10 mouse cellular contexts compared by ENCODE assay signal in the genomic region with DNA sequence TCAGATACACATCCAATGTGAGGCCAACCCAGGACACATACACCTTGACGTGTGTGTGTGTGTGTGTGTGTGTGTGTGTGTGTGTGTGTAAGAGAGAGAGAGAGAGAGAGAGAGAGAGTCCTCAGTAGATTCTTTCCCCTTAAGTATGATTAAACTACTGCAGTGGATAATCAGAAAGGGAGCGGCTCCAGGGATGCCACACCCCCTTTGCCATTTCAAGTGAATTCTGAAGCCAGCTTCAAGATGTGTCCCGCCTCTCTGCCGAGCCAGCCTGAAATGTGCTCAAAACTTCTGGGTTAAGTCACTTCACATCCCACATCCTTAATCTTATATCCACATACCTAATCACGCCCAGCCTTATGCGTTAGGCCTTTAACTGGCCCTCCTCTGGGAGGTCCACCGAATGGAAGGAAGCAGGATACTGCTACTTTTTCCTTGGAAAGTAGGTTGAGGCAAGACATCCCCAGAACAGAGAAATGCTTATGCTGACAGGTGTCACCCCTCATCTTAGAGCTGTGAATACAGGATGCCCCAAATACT. TPM values are rescaled to one million over a fixed set of nuclear protein-coding genes. Genes with fewer than 3 reads are reported as not detected.
A peak's percentile ranks its signal among the peaks of the same experiment; 100 is the strongest.
DNase-seq lines count a peak whose midpoint lies in the region; ATAC-seq and TF ChIP-seq lines count a peak whose summit lies in the region.
"Had no signal": no experiment of that assay in that cellular context is flagged by ENCODE, and none has a peak within 500 bp of the region (broad histone marks: within the 10 kb centered on the region; RNA-seq: fewer than 3 reads in every experiment).

No protein-coding gene starts in this region.

- no peaks in the 10 kb centered on the region for H3K9me3 ChIP-seq in forebrain, embryonic 13.5 days (replicated peaks)
- no peaks in the 10 kb centered on the region for H3K9me3 ChIP-seq in forebrain, embryonic 10.5 days
- H3K9me3 ChIP-seq in lung, embryonic 16.5 days (ENCODE audit: control insufficient read depth, low read length): no peaks in the 10 kb centered on the region
- H3K9me3 ChIP-seq in limb, embryonic 10.5 days (replicated peaks): no peaks in the 10 kb centered on the region
- no peaks in the 10 kb centered on the region for H3K9me3 ChIP-seq in stomach, embryonic 15.5 days

- H3K27ac ChIP-seq in forebrain, embryonic 13.5 days: no peak overlapping the region
- no peak overlapping the region for H3K27ac ChIP-seq in forebrain, embryonic 10.5 days
- no peak overlapping the region for H3K27ac ChIP-seq in lung, embryonic 16.5 days (ENCODE audit: low read length)
- no peak overlapping the region for H3K27ac ChIP-seq in limb, embryonic 10.5 days
- no peak overlapping the region for H3K27ac ChIP-seq in stomach, embryonic 15.5 days

- H3K4me3 ChIP-seq in forebrain, embryonic 13.5 days: peak overlapping the region; percentile 53; the same call in 1 of the 2 replicates
- no peak overlapping the region for H3K4me3 ChIP-seq in forebrain, embryonic 10.5 days
- no peak overlapping the region for H3K4me3 ChIP-seq in lung, embryonic 16.5 days (ENCODE audit: low read length)
- H3K4me3 ChIP-seq in lung, adult 2 months (replicated peaks; ENCODE audit: extremely low read depth, low read depth, low read length): no peak overlapping the region
- H3K4me3 ChIP-seq in limb, embryonic 10.5 days: no peak overlapping the region
- H3K4me3 ChIP-seq in stomach, embryonic 15.5 days (replicated peaks): no peak overlapping the region

- no peak for TF ChIP-seq POLR2A in lung, adult 2 months (IDR thresholded peaks at IDR 0.05; ENCODE audit: borderline replicate concordance, extremely low read depth, low read depth, low read length)

- H3K4me2 ChIP-seq in forebrain, embryonic 13.5 days: no peak overlapping the region
- peak overlapping the region; percentile 60; the same call in 1 of the 2 replicates for H3K4me2 ChIP-seq in lung, embryonic 16.5 days (ENCODE audit: low read depth, low read length)
- peak overlapping the region; percentile 76 for H3K4me2 ChIP-seq in stomach, embryonic 15.5 days

- ATAC-seq in forebrain, embryonic 13.5 days: no peak
- no peak for ATAC-seq in lung, embryonic 16.5 days (ENCODE audit: low read depth)
- no peak for ATAC-seq in stomach, embryonic 15.5 days (ENCODE audit: insufficient read depth, low FRiP score, low read depth)
- ATAC-seq in CD4-positive, CD25-positive, alpha-beta regulatory T cell, adult 4 months: no peak

- no peak for DNase-seq in forebrain, embryonic 10.5 days (ENCODE audit: extremely low spot score, low spot score)
- DNase-seq in lung, adult 2 months: no peak
- DNase-seq in limb, embryonic 10.5 days (ENCODE audit: low spot score): peak; percentile 19
- no peak for DNase-seq in cerebellum, adult 9-10 months

- WGBS in forebrain, embryonic 13.5 days: 71% methylated on average over 7 of the region's 7 CpGs
- WGBS in forebrain, embryonic 10.5 days: 62% methylated on average over 7 of the region's 7 CpGs
- 54% methylated on average over 7 of the region's 7 CpGs for WGBS in lung, embryonic 16.5 days
- 51% methylated on average over 7 of the region's 7 CpGs for WGBS in lung, adult 2 months
- WGBS in limb, embryonic 10.5 days: 65% methylated on average over 7 of the region's 7 CpGs
- WGBS in stomach, embryonic 15.5 days: 59% methylated on average over 7 of the region's 7 CpGs

- no peak for TF ChIP-seq CTCF in lung, adult 2 months (IDR thresholded peaks at IDR 0.05; ENCODE audit: insufficient read depth, low read length)

- no peaks in the 10 kb centered on the region for H3K36me3 ChIP-seq in forebrain, embryonic 13.5 days (ENCODE audit: poor library complexity, severe bottlenecking)
- H3K36me3 ChIP-seq in forebrain, embryonic 10.5 days (replicated peaks): peaks cover 8% of the 10 kb centered on the region
- no peaks in the 10 kb centered on the region for H3K36me3 ChIP-seq in lung, embryonic 16.5 days (ENCODE audit: control insufficient read depth, insufficient read depth, low read length)
- peaks cover 7% of the 10 kb centered on the region for H3K36me3 ChIP-seq in limb, embryonic 10.5 days
- peaks cover 8% of the 10 kb centered on the region; the same call in 1 of the 2 replicates for H3K36me3 ChIP-seq in stomach, embryonic 15.5 days

- H3K4me1 ChIP-seq in forebrain, embryonic 13.5 days: peaks cover 31% of the 10 kb centered on the region
- H3K4me1 ChIP-seq in forebrain, embryonic 10.5 days: peaks cover 40% of the 10 kb centered on the region
- H3K4me1 ChIP-seq in lung, embryonic 16.5 days (replicated peaks; ENCODE audit: control insufficient read depth, insufficient read depth, low read length): peaks cover 20% of the 10 kb centered on the region
- peaks cover 11% of the 10 kb centered on the region for H3K4me1 ChIP-seq in lung, adult 2 months (ENCODE audit: control insufficient read depth, insufficient read depth, low read length)
- H3K4me1 ChIP-seq in limb, embryonic 10.5 days: peaks cover 31% of the 10 kb centered on the region
- peaks cover 9% of the 10 kb centered on the region for H3K4me1 ChIP-seq in stomach, embryonic 15.5 days

- H3K27me3 ChIP-seq in forebrain, embryonic 13.5 days: 0 out of 2 replicates have a peak, but pooled peaks cover 4% of the 10 kb centered on the region
- peaks cover 12% of the 10 kb centered on the region for H3K27me3 ChIP-seq in forebrain, embryonic 10.5 days (ENCODE audit: poor library complexity, severe bottlenecking)
- H3K27me3 ChIP-seq in lung, embryonic 16.5 days (ENCODE audit: control insufficient read depth, insufficient read depth, low read depth, low read length): no peaks in the 10 kb centered on the region
- H3K27me3 ChIP-seq in limb, embryonic 10.5 days (ENCODE audit: low read depth, poor library complexity, severe bottlenecking): no peaks in the 10 kb centered on the region
- H3K27me3 ChIP-seq in stomach, embryonic 15.5 days (replicated peaks): no peaks in the 10 kb centered on the region

- no peak overlapping the region for H3K9ac ChIP-seq in forebrain, embryonic 13.5 days
- no peak overlapping the region for H3K9ac ChIP-seq in lung, embryonic 16.5 days (ENCODE audit: low read length)
- no peak overlapping the region for H3K9ac ChIP-seq in stomach, embryonic 15.5 days

RNA-seq across cellular contexts. Expression of gene Abhd4, which starts 4.2 kb away (rescaled TPM):
- 46.1 and 51.3 TPM in 2 replicates for polyA plus RNA-seq in forebrain, embryonic 13.5 days (2015; fragmentation: Nextera tagmentation; extraction: Ambion mirVana)
- polyA plus RNA-seq in forebrain, embryonic 10.5 days (2016; fragmentation: Nextera tagmentation; extraction: Ambion mirVana): 42.5 and 44.0 TPM in 2 replicates
- polyA plus RNA-seq in lung, embryonic 16.5 days (2015; fragmentation: Nextera tagmentation; extraction: Ambion mirVana): 61.5 and 67.0 TPM in 2 replicates
- 53.5 and 70.4 TPM in 2 replicates for polyA plus RNA-seq in lung, adult 2 months (2012; rRNA removed)
- polyA plus RNA-seq in limb, embryonic 10.5 days (2016; fragmentation: Nextera tagmentation; extraction: Ambion mirVana): 32.2 and 37.7 TPM in 2 replicates
- polyA plus RNA-seq in stomach, embryonic 15.5 days (2015; fragmentation: Nextera tagmentation; extraction: Ambion mirVana): 43.1 and 44.1 TPM in 2 replicates
- 10 to 100 TPM; 19.5 to 30.2 TPM for polyA plus RNA-seq in CD4-positive, CD25-positive, alpha-beta regulatory T cell, adult 4 months (2017; shearing (Covaris generic))

RNA-seq across cellular contexts. Expression of gene Dad1, which starts 4.3 kb away (rescaled TPM):
- polyA plus RNA-seq in forebrain, embryonic 13.5 days (2015; fragmentation: Nextera tagmentation; extraction: Ambion mirVana): 281 and 283 TPM in 2 replicates
- 247 and 249 TPM in 2 replicates for polyA plus RNA-seq in forebrain, embryonic 10.5 days (2016; fragmentation: Nextera tagmentation; extraction: Ambion mirVana)
- 430 and 439 TPM in 2 replicates for polyA plus RNA-seq in lung, embryonic 16.5 days (2015; fragmentation: Nextera tagmentation; extraction: Ambion mirVana)
- polyA plus RNA-seq in lung, adult 2 months (2012; rRNA removed): 516 and 573 TPM in 2 replicates
- 234 and 239 TPM in 2 replicates for polyA plus RNA-seq in limb, embryonic 10.5 days (2016; fragmentation: Nextera tagmentation; extraction: Ambion mirVana)
- 436 and 440 TPM in 2 replicates for polyA plus RNA-seq in stomach, embryonic 15.5 days (2015; fragmentation: Nextera tagmentation; extraction: Ambion mirVana)
- polyA plus RNA-seq in CD4-positive, CD25-positive, alpha-beta regulatory T cell, adult 4 months (2017; shearing (Covaris generic)): 100 to 1,000 TPM; 437 to 457 TPM

RNA-seq across cellular contexts. Expression of gene Olfr49, which starts 26.5 kb away (rescaled TPM):
- not detected in 2 replicates for polyA plus RNA-seq in forebrain, embryonic 13.5 days (2015; fragmentation: Nextera tagmentation; extraction: Ambion mirVana)
- not detected in 2 replicates for polyA plus RNA-seq in forebrain, embryonic 10.5 days (2016; fragmentation: Nextera tagmentation; extraction: Ambion mirVana)
- not detected in 2 replicates for polyA plus RNA-seq in lung, embryonic 16.5 days (2015; fragmentation: Nextera tagmentation; extraction: Ambion mirVana)
- polyA plus RNA-seq in lung, adult 2 months (2012; rRNA removed): not detected in 2 replicates
- polyA plus RNA-seq in limb, embryonic 10.5 days (2016; fragmentation: Nextera tagmentation; extraction: Ambion mirVana): not detected in 2 replicates
- not detected in 2 replicates for polyA plus RNA-seq in stomach, embryonic 15.5 days (2015; fragmentation: Nextera tagmentation; extraction: Ambion mirVana)
- under 1 TPM in 1 of 2 experiments, not detected in 1; 0.11 TPM for polyA plus RNA-seq in CD4-positive, CD25-positive, alpha-beta regulatory T cell, adult 4 months (2017; shearing (Covaris generic))
- polyA plus RNA-seq: erythroblast, embryonic 14.5 days; heart, adult 2 months had no signal
